Mouse (Mus musculus) cerebellum, adult 2 months (tissue): ENCODE data around the gene Robo1.

Experiments used
- CTCF ChIP-seq: fragments of 200-500 bp; IDR thresholded peaks from 2 replicates; pipeline ENCODE4 v1.5.1; 2011; ENCODE audit warnings: low read depth, mild to moderate bottlenecking, control low read depth, low read length, moderate library complexity, borderline replicate concordance; ENCODE audit not compliant: insufficient read depth
- POLR2A ChIP-seq: fragments of 200-500 bp; IDR thresholded peaks from 2 replicates; pipeline ENCODE4 v1.6.1; 2011; ENCODE audit warnings: low read length, control low read depth, borderline replicate concordance; ENCODE audit not compliant: insufficient read depth

DNA sequence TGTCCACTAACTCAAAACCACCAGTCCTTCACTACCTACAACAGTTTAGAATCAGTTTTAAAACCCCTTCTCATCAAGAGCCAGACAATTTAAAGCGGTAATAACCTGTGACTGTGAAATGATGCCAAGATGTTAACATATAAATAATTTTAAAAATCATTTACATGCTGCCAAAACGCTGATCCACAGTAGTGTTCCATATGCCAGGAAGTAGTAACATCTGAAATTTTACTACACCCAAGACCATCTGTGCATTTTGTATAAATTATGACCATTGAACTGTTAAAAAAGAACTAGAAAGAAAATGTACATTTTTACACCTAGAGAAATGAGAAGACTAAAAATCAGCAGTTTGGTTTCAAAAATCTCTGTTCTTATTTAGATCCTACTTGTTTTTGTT lies 600.8 kb downstream of the Robo1 start:
- TF ChIP-seq CTCF = no peak
- no peak for TF ChIP-seq POLR2A
